Mouse (Mus musculus) olfactory bulb, adult 2 months (tissue): Measurements from ENCODE around the gene Birc7.

Experiments
- CTCF ChIP-seq: fragments of 200-500 bp; IDR thresholded peaks from 2 replicates; pipeline ENCODE4 v1.5.1; 2012; ENCODE audit warnings: low read depth, mild to moderate bottlenecking, low read length, moderate library complexity; ENCODE audit not compliant: insufficient read depth
- POLR2A ChIP-seq: fragments of 200-500 bp; IDR thresholded peaks from 2 replicates; pipeline ENCODE4 v1.6.1; 2012; ENCODE audit warnings: mild to moderate bottlenecking, low read depth, low read length, moderate library complexity; ENCODE audit not compliant: insufficient read depth

- TF ChIP-seq CTCF (no peak), POLR2A (no peak)
These were observed 24.2 kb upstream of the Birc7 start for GRCm38 (mm10) chr2:180904435-180905208.
